9 mouse cellular contexts compared by ENCODE assay signal in the genomic region with DNA sequence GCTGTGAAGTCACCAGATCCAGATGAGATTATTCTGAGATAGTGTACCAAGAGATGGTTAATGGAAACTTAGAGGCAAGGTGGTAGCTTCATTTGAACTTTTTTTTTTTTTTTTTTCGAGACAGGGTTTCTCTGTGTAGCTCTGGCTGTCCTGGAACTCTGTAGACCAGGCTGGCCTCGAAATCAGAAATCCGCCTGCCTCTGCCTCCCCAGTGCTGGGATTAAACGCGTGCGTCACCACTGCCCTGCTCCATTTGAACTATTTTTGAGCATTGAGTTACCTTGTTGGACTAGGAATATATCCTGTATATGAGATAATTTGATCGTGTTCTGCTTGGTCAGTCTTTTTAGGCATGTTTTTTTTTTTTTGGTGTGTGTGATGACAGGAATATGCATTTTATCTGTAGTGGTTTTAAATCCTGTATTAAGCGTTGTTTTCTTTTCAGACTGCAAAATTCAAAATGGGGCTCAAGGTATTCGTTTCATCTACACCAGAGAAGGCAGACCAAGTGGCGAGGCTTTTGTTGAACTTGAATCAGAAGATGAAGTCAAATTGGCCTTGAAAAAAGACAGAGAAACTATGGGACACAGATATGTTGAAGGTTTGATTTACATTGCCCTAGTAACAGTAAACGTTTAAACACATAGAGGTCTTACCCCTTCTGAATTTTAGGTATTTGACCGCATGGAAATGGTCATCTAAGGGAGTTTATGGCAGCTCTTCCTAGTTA. TPM values are rescaled to one million over a fixed set of nuclear protein-coding genes. Genes with fewer than 3 reads are reported as not detected.
A peak's percentile ranks its signal among the peaks of the same experiment; 100 is the strongest.
DNase-seq lines count a peak whose midpoint lies in the region; ATAC-seq and TF ChIP-seq lines count a peak whose summit lies in the region.
"Had no signal": no experiment of that assay in that cellular context is flagged by ENCODE, and none has a peak within 500 bp of the region (broad histone marks: within the 10 kb centered on the region; RNA-seq: fewer than 3 reads in every experiment).

No protein-coding gene starts in this region.

- 51% methylated on average over 12 of the region's 12 CpGs for WGBS in heart, embryonic 15.5 days
- WGBS in bone marrow, adult 2 months = 34% methylated on average over 12 of the region's 12 CpGs
- WGBS in hindbrain, embryonic 12.5 days = 75% methylated on average over 12 of the region's 12 CpGs
- 76% methylated on average over 12 of the region's 12 CpGs for WGBS in midbrain, embryonic 12.5 days

- no peak for ATAC-seq in heart, embryonic 15.5 days (replicated peaks; ENCODE audit: insufficient number of reproducible peaks, insufficient read depth, low FRiP score, low read depth)
- no peak for ATAC-seq in hindbrain, embryonic 12.5 days (ENCODE audit: low FRiP score)
- ATAC-seq in midbrain, embryonic 12.5 days (ENCODE audit: low FRiP score, low read depth) = no peak
- no peak for ATAC-seq in erythroid progenitor cell, adult 5-6 weeks (replicated peaks; ENCODE audit: low FRiP score, poor library complexity, severe bottlenecking)

- H3K27me3 ChIP-seq in heart, embryonic 15.5 days = no peaks in the 10 kb centered on the region
- H3K27me3 ChIP-seq in hindbrain, embryonic 12.5 days = no peaks in the 10 kb centered on the region; the same call in 1 of the 2 replicates
- H3K27me3 ChIP-seq in midbrain, embryonic 12.5 days = 0 out of 2 replicates have a peak, but pooled peaks cover 12% of the 10 kb centered on the region

- TF ChIP-seq CTCF in bone marrow, adult 2 months (IDR thresholded peaks at IDR 0.05; ENCODE audit: control insufficient read depth, insufficient read depth, low read length) = no peak

- H3K9me3 ChIP-seq in heart, embryonic 15.5 days (replicated peaks) = no peaks in the 10 kb centered on the region
- no peaks in the 10 kb centered on the region for H3K9me3 ChIP-seq in hindbrain, embryonic 12.5 days (replicated peaks)
- H3K9me3 ChIP-seq in midbrain, embryonic 12.5 days = no peaks in the 10 kb centered on the region

- H3K36me3 ChIP-seq in heart, embryonic 15.5 days = peaks cover 29% of the 10 kb centered on the region
- H3K36me3 ChIP-seq in hindbrain, embryonic 12.5 days = peaks cover 25% of the 10 kb centered on the region
- peaks cover 28% of the 10 kb centered on the region for H3K36me3 ChIP-seq in midbrain, embryonic 12.5 days

- no peak for TF ChIP-seq POLR2A in bone marrow, adult 2 months (IDR thresholded peaks at IDR 0.05; ENCODE audit: borderline replicate concordance, control insufficient read depth, low read depth, low read length)

- peaks cover 27% of the 10 kb centered on the region for H3K4me1 ChIP-seq in heart, embryonic 15.5 days (replicated peaks)
- H3K4me1 ChIP-seq in bone marrow, adult 2 months (ENCODE audit: control insufficient read depth, insufficient read depth, low read length) = peaks cover 1% of the 10 kb centered on the region; the same call in 1 of the 2 replicates
- H3K4me1 ChIP-seq in hindbrain, embryonic 12.5 days = peaks cover 20% of the 10 kb centered on the region
- peaks cover 32% of the 10 kb centered on the region for H3K4me1 ChIP-seq in midbrain, embryonic 12.5 days

- intact Hi-C loops in heart, postnatal 36 days (cut with DNase I) = loop anchor here (5.0 kb wide), 1 partner anchor 87 kb away; a partner anchor contains a TSS

- peak overlapping the region; percentile 100 for H3K9ac ChIP-seq in heart, embryonic 15.5 days
- peak overlapping the region; percentile 95 for H3K9ac ChIP-seq in hindbrain, embryonic 12.5 days
- H3K9ac ChIP-seq in midbrain, embryonic 12.5 days (replicated peaks) = peak overlapping the region; percentile 99

- H3K4me3 ChIP-seq in heart, embryonic 15.5 days = peak overlapping the region; percentile 99
- peak overlapping the region; percentile 60 for H3K4me3 ChIP-seq in bone marrow, adult 2 months (replicated peaks; ENCODE audit: control insufficient read depth, low read depth, low read length)
- H3K4me3 ChIP-seq in hindbrain, embryonic 12.5 days = peak overlapping the region; percentile 79
- peak overlapping the region; percentile 97 for H3K4me3 ChIP-seq in midbrain, embryonic 12.5 days

- no peak for DNase-seq in heart, postnatal 36 days
- DNase-seq in thymus, postnatal 10 days (ENCODE audit: low spot score in 2 of 2) = no peak
- DNase-seq in right cerebral cortex, postnatal 14 days = no peak

- H3K27ac ChIP-seq in heart, embryonic 15.5 days = no peak overlapping the region; the same call in 1 of the 2 replicates
- H3K27ac ChIP-seq in bone marrow, adult 2 months (ENCODE audit: control insufficient read depth, insufficient read depth, low read depth, low read length, poor library complexity) = no peak overlapping the region
- no peak overlapping the region for H3K27ac ChIP-seq in hindbrain, embryonic 12.5 days
- H3K27ac ChIP-seq in midbrain, embryonic 12.5 days (replicated peaks) = no peak overlapping the region

- H3K4me2 ChIP-seq in heart, embryonic 15.5 days = peak overlapping the region; percentile 69
- H3K4me2 ChIP-seq in hindbrain, embryonic 12.5 days (replicated peaks) = peak overlapping the region; percentile 70
- peak overlapping the region; percentile 84 for H3K4me2 ChIP-seq in midbrain, embryonic 12.5 days (replicated peaks)

RNA-seq across cellular contexts. Expression of a gene that starts 2.4 kb away (rescaled TPM):
- 190 and 235 TPM in 2 replicates for polyA plus RNA-seq in heart, embryonic 15.5 days (2015; fragmentation: Nextera tagmentation; extraction: Ambion mirVana)
- 100 to 1,000 TPM in 1 of 2 experiments, 10 to 100 TPM in 1; 97.8 to 106 TPM for total RNA-seq in heart, postnatal 36 days (2021)
- polyA plus RNA-seq in bone marrow, adult 2 months (2011; ENCODE audit: insufficient read depth, insufficient read length, low replicate concordance, missing spikeins) = 245 and 271 TPM in 2 replicates
- 623 and 641 TPM in 2 replicates for polyA plus RNA-seq in hindbrain, embryonic 12.5 days (2016; fragmentation: Nextera tagmentation; extraction: Ambion mirVana)
- polyA plus RNA-seq in midbrain, embryonic 12.5 days (2016; fragmentation: Nextera tagmentation; extraction: Ambion mirVana) = 699 and 705 TPM in 2 replicates
- 456 and 552 TPM in 2 replicates for total RNA-seq in erythroid progenitor cell, adult 5-6 weeks (2015; ENCODE audit: low replicate concordance)
- total RNA-seq in erythroid progenitor cell, adult 5-6 weeks (2017; ENCODE audit: low replicate concordance) = 368 and 428 TPM in 2 replicates

RNA-seq across cellular contexts. Expression of a gene that starts 24.9 kb away (rescaled TPM):
- 0.20 and 0.30 TPM in 2 replicates for polyA plus RNA-seq in heart, embryonic 15.5 days (2015; fragmentation: Nextera tagmentation; extraction: Ambion mirVana)
- total RNA-seq in heart, postnatal 36 days (2021) = not detected
- not detected in 2 replicates for polyA plus RNA-seq in bone marrow, adult 2 months (2011; ENCODE audit: insufficient read depth, insufficient read length, low replicate concordance, missing spikeins)
- polyA plus RNA-seq in hindbrain, embryonic 12.5 days (2016; fragmentation: Nextera tagmentation; extraction: Ambion mirVana) = 0.65 TPM in 1 of 2 replicates, not detected in the other
- not detected in 2 replicates for polyA plus RNA-seq in midbrain, embryonic 12.5 days (2016; fragmentation: Nextera tagmentation; extraction: Ambion mirVana)
- not detected in 2 replicates for total RNA-seq in erythroid progenitor cell, adult 5-6 weeks (2015; ENCODE audit: low replicate concordance)
- not detected in 2 replicates for total RNA-seq in erythroid progenitor cell, adult 5-6 weeks (2017; ENCODE audit: low replicate concordance)
- total RNA-seq: common myeloid progenitor, adult 5-6 weeks had no signal

RNA-seq across cellular contexts. Expression of a gene that starts 51.7 kb away (rescaled TPM):
- 25.6 and 28.9 TPM in 2 replicates for polyA plus RNA-seq in heart, embryonic 15.5 days (2015; fragmentation: Nextera tagmentation; extraction: Ambion mirVana)
- 10 to 100 TPM; 29.8 to 29.9 TPM for total RNA-seq in heart, postnatal 36 days (2021)
- 7.7 and 12.5 TPM in 2 replicates for polyA plus RNA-seq in bone marrow, adult 2 months (2011; ENCODE audit: insufficient read depth, insufficient read length, low replicate concordance, missing spikeins)
- polyA plus RNA-seq in hindbrain, embryonic 12.5 days (2016; fragmentation: Nextera tagmentation; extraction: Ambion mirVana) = 25.8 and 26.7 TPM in 2 replicates
- 26.7 and 32.8 TPM in 2 replicates for polyA plus RNA-seq in midbrain, embryonic 12.5 days (2016; fragmentation: Nextera tagmentation; extraction: Ambion mirVana)
- total RNA-seq in erythroid progenitor cell, adult 5-6 weeks (2015; ENCODE audit: low replicate concordance) = 13.4 and 13.7 TPM in 2 replicates
- 8.6 and 10.3 TPM in 2 replicates for total RNA-seq in erythroid progenitor cell, adult 5-6 weeks (2017; ENCODE audit: low replicate concordance)

RNA-seq across cellular contexts. Expression of a gene that starts 53.7 kb away (rescaled TPM):
- polyA plus RNA-seq in heart, embryonic 15.5 days (2015; fragmentation: Nextera tagmentation; extraction: Ambion mirVana) = 247 and 251 TPM in 2 replicates
- total RNA-seq in heart, postnatal 36 days (2021) = 100 to 1,000 TPM; 301 to 316 TPM
- 160 and 195 TPM in 2 replicates for polyA plus RNA-seq in bone marrow, adult 2 months (2011; ENCODE audit: insufficient read depth, insufficient read length, low replicate concordance, missing spikeins)
- 308 and 311 TPM in 2 replicates for polyA plus RNA-seq in hindbrain, embryonic 12.5 days (2016; fragmentation: Nextera tagmentation; extraction: Ambion mirVana)
- 282 and 289 TPM in 2 replicates for polyA plus RNA-seq in midbrain, embryonic 12.5 days (2016; fragmentation: Nextera tagmentation; extraction: Ambion mirVana)
- 160 and 173 TPM in 2 replicates for total RNA-seq in erythroid progenitor cell, adult 5-6 weeks (2015; ENCODE audit: low replicate concordance)
- total RNA-seq in erythroid progenitor cell, adult 5-6 weeks (2017; ENCODE audit: low replicate concordance) = 455 and 477 TPM in 2 replicates
